Mouse (Mus musculus): ENCODE measurements at regions not wholly inside any gene's neighbourhood (a gene's known extent, or its start where the extent isn't known, plus 50 kb on each side); places are given as distances from the start of the nearest gene placed in this dataset.

DNA sequence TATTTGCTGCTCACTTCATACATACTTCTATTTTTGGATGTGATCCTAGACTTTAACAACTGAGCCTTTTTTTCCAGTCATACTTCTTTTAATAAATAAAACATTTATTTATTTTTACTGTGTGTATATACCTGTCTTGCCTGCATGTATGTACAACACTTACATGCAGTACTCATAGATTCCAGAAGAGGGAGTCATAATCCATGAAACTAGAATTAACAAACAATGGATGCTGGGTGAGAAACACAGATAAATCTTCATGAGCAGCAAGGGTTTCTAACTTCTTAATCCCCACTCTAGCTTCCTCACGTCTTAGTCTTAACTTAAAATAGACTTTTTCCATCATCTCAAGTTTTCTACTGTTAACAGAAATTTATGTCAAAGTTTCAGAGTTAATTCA is 1253.7 kb upstream of the Nr2f1 start:
- DNase-seq = peak in 1 of 2 experiments; percentile 70

DNA sequence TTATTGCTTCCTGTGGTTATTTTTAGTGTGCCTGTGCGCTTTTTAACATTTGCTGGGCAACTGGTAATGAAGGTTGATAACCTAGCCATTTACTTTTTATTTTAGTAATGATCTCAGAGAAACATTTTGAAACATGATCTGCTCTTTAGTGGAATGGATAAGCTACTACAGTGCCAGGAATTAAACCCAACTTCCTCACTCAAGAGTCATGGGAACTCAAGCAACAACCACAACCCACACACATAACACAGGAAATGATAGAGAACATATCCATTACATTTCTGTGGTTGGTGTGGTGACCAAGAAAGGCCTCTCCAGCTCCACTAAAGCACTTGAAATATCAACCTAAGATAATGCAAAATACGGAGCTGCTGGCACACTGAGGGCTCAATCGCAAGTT is 1243.6 kb upstream of the Nr2f1 start:
- DNase-seq = no peak

DNA sequence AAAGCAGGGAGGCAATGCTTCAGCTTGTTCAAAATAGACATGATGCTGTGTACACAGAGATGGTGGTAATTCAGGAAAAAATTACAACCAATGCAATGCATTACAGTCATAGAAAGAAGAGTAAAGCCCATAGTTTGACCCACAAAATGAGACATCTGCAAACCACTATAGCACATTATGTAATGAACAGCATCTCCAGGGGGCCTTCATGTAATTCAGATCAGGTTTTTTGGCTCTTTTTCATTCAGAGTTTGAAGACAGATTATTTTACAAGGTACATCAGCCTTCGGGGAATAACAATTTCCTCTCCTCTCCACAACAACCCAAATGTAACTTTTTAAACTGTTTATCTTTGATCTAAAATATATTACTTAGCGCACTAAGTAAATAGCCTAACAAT is 1243.1 kb upstream of the Nr2f1 start:
- DNase-seq = no peak

DNA sequence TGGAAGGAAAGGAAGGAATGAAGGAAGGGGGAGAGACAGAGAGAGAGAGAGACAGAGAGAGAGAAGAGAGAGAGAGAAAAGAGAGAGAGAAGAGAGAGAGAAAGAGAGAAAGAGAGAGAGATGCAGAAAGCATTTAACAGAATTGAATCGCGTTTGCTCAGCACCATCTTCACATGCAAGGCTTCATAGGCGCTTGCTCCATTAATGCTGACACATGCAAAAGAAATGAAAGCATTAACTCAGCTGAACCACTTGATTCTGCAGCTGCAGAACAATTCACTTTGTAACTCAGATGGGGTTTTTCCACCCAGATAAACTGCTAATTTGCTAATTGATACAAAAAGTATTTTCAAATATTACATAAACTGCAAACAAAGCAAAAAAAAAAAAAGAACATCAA is 1231.9 kb upstream of the Nr2f1 start:
- DNase-seq = no peak

DNA sequence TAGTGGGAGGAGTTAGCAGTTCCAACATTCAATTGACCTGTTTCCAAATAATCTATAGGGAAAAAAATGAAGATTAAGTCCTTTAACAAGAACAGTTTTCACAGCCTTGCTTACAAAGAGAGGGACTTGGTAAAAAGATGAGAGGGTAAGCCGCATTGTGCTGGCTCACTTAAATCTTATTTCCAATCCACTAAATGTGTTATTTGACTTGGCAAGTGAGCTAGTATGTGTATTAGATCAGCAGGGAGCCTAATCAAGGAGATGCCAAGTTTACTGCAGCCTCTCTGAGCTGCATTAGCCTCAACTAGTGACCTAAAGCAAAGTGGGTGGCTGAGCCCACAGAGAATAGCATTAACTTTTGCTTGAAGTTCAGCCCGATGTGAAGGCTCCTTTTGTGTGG is 1231.4 kb upstream of the Nr2f1 start:
- peak; percentile 4 to 6 for DNase-seq

DNA sequence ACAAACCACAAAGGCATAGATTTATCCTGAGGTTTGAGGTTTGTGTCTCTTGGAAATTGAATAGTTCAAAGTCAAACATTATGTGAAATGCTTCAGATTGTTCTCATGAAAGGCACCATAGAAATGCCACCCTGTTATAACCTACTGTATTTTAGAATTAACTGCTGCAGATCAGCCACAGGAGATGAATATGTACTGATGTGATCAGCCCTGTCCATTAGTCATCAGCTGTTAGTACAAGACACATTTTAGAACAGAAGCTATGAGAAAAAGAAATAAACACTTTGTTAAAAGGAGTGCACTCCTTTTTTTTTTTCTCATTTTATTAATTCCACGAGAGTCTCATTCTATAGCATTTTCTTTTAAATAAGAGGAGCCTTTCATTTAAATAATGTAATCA is 1231.0 kb upstream of the Nr2f1 start:
- DNase-seq = no peak

DNA sequence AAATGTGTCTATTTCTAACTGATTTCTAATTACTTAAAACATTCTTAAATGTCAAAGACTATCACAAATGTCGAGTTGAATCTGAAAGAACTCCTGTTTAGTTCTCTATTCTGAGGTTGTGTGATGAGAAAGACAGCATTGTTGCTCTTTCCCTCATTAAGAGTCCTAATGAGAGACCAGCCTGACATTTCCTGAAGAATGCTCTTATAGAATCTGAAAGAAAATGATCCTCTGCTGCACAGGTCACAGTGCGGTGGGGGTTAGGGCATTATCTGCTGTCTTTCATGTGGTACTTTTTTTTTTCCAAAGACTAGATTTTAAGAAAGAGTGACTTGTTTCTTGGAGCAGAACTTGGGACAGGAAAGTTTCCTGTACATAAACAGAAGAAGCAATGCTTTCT is 1218.3 kb upstream of the Nr2f1 start:
- DNase-seq = no peak

DNA sequence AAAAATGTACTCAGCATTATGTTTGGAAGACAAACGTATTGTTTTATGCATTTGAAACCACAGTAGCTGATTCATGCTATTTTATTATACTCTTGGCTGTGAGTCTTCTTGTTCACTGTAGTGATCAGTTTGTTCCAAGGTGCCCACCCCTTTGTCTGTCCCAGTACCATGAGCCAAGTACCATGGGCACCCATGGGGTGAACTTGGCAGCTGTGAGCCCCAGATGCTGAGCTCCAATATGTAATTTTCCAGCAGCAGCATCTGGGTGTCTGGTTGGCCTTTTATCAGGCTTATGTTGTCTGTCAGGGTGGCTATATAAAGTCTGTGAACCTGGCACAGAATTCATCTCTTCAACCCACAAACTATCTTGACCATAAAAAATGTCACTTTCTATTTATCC is 1200.5 kb upstream of the Nr2f1 start:
- DNase-seq = peak; percentile 51 to 71

DNA sequence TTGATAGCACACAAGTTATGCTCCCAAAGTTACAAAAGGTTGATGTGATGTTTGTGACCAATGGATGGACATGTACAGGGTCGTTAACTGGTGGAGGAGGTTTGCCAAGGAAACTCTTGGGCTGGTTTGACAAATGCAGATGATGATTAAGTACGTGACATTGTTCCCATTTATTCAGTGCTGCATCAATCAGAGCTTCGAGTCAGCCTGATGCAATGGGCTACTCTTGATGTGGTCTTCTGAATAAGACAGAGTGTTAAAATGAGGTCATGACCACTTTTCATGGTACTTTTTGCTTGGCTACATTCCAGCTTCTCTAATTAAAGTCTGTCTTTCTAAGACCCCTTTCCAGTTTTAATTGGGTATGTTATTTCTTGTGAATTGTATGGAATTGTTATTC is 1194.4 kb upstream of the Nr2f1 start:
- DNase-seq = peak in 1 of 2 experiments; percentile 2

DNA sequence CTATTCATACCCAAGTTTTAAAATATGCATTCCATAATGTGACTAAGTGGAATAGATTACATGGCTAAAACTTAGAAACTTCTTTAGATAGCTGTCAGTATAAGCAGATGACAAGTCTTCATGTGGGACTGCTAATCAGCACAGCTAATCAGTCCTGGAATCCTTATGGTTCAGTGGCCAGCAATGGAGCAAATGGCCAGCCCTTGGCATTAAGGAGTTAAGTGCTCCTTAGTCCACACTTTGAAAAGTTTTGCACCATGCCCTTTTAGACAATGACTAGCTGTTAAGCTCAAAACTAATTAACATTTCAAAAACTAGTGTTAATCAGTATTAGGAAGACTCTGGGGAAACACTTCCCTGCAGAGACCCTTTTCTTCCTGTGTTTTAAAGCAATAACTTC is 1188.4 kb upstream of the Nr2f1 start:
- DNase-seq = no peak

DNA sequence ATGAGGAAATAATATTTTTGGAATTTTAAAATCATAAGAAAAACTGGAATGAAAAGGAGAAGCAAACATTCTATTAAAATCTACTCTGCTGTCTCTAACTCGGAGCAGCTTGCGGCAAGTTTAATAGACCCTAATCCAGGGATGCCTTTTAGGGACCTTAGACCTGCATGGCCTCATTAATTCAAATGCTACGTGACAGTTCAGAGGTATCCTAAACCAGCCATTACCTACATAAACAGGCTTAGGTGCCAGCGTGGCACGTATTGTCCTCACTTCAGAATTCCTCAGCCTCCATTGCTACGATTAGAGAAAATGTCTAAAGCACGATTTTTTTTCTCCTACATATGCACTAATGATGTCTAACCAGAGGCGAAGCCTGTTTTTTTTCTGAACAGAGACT is 1141.9 kb upstream of the Nr2f1 start:
- no peak for DNase-seq

DNA sequence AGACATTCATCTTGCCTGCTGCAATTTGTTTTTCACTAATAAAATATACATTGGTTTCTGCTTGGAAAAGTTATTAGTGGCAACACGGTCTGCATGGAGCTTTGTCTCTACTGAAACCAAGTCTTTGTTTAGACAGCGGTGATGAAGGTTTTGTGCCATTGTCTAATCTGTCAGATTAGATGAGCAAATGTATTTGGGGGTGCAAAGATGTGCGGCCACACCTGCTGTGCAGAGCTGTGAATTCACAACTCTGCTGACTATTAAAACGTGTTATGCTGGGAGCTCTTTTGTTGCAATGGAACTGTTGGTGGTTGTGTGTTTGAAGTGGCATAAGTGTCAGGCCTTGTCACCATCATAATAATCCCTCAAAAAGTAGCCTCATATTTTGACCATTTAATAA is 1140.9 kb upstream of the Nr2f1 start:
- no peak for DNase-seq

DNA sequence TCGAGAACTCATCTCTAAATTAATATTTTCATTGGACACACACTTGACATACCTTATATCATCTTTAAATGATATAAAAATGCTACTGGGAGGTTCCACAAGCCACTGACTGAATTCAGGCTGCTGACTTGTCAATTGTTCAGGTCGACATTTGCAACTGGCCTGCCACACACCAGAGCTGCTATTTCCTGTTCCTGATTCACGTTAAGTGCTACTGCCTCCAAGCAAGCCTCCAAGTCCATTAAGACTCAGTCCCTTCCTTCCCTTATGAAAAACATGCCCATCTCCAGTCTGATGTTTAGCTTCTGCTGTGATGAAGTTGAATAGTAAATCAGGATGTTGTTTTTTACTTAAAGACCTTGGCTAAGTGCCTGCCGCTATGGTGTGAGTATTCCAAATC is 1140.2 kb upstream of the Nr2f1 start:
- no peak for DNase-seq

DNA sequence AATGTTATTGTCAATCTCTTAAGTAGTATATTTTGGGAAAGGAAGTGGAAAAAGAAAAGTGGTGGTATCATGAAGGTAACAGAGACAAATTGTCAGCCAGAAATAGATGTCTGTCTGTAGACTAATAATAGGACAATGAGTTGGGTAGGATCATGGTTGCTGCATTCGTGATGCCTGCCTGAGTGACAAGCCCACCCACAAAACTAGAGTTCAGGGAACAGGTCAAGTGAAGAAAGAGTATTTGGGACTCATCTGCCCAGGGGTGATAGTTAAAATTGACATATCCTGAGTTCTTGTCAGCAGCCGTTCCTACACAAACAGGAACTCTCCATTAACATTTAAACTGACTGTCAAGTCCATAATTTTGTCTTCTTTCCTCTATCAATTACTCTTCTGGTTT is 1120.6 kb upstream of the Nr2f1 start:
- DNase-seq = no peak

DNA sequence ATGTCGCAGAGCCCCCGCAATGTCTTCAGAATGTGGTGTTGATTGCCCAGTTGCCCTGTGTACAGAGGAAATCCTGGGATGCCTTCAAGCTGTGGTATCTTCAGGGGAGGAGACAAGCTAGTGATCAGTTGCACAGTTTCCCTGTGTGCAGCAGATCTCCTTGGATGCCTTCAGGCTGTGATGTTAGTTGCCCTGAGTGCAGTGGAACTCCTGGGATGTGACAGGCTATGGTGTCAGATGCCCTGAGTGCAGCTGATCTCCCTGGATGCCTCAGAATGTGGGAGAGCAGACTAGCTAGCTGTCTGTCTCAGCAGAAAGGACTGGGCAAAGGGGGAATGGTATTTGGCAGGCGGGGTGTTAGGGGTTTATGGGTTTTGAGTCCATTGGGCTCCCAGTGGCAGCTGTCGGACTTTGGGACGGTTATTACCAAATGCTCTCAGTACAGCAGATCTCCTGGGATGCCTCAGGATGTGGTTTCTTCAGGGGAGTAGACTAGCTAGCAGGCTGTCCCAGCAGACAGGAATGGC is 1110.1 kb upstream of the Nr2f1 start:
- DNase-seq = no peak

DNA sequence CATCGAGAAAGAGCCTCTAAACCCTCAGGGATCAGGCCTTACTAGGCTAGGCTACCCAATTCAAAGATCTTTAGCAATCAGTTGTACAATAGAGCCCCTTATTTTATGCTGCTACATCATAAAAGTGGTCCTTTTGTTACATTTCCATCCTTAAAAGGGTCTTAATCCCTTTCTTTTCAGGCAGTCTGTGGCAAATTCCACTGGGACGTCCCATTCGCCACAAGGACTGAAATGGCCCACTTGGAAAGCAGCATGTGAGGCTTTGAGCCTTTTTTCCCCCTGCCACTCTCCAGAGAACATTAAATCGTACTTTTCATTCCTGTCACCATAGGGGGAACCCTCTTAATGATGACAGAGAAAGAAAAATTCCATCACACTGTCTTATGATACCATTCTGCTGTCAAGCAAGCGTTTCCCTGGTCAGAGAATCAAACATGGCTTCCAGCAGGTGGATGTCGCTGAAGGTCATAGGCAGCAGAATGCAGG is 1097.7 kb upstream of the Nr2f1 start:
- DNase-seq = no peak

DNA sequence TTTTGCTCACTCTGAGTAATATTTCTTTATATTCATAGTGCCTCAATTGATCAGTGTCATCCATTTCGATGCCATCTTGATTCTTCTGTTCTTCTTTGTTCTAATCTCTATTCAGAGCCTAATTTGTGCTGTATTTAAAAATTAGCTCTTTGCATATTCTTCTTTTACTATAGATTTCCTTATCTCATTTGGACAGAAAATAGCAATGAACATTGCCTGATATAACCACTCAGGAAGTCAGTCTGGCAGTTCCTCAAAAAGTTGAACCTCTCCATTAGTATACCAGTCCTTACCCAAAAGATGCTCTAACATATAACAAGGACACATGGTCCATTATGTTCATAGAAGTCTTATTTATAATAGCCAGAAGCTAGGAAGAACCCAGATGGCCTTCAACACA is 1088.5 kb upstream of the Nr2f1 start:
- no peak for DNase-seq

DNA sequence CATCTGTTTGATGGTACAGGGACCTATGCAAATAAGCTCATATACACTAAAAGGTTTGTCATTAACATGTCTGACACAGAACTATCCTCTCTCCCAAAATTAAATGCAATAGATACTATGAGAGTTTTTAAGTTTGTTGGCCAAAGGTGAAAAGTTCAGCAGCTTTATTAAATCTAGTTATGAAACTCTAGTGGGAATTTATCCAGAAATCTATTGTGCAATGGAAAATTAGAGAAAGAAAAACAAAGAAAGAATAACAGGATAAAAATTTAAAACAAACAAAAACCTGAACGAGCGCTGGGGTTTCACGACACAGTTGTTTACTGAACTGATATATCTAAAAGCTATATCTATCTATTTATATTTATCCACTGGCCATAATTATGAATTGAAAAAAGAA is 1086.6 kb upstream of the Nr2f1 start:
- no peak for DNase-seq

DNA sequence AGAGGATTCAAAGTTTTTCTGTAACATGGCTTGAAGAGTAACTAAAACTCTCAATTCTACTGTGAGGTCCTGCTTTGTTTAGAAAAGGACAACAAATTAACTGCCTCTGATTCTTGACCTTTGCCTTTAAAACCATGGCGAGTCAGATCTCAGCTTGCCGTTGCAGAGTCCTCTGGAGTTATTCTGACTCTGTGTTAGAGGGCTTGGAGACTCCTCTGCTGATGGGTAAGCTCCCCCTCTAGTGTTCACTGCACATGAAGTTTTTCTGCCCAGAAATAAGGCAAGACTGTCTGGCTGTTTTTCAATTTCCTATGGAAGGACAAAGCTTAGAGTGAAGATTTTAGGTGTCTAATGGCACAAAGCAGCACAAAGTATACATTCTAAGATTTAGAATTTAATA is 1085.9 kb upstream of the Nr2f1 start:
- peak; percentile 15 to 26 for DNase-seq

DNA sequence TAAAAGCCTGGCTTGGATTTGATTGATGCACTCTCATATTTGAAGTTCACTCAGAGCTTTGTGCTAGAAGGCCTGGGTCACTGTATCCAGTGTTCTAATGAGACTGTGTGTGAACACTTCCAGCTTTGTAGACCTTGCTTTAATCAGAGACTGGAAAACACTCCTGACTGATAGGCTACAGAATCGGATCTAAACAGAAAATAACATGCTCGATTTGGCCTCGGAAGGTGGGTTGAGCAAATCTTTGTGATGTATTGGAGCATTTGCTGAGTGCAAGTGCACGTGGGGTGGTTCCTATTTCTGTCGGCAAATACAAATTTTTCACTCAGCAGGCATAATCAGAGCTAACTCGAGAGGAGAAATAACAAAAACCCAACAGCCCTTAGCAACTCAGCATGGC is 1078.2 kb upstream of the Nr2f1 start:
- peak; percentile 2 to 4 for DNase-seq

DNA sequence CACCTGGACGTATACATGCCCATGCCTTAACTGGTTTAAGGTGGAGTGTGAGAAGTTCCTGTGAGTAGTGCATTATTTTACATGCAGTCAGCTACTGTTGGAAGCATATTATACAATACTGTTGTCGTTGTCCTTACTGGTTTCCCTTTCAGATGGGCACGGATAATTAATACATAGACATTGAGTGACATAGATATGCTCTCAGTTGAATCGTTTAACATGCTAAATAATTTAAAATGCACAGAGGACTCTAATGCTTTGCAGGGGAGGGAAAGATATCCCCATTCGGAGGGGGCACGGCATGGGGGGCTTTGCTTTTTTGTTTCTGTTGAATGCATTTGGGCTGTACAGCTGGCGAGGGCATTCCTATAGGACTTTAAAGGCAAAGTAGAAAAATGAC is 1077.8 kb upstream of the Nr2f1 start:
- DNase-seq = no peak

DNA sequence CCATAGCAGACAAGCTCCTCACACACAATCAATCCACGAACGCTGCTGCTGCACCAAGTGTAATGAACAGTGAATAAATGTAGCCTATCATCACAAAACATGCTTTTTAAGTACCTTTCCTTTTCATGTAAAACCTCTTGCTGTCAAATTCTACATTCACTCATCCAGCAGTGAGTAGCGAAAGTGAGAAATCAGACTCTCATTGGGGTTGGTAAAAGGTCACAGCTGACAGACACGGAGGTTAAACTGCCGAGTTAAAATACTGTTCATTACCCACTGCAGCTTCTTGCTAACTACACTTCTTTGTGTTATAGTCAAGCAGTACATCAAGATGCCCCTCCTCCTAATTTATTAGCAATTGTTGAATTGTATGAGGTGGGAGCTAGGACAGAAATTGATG is 1055.8 kb upstream of the Nr2f1 start:
- DNase-seq = no peak

DNA sequence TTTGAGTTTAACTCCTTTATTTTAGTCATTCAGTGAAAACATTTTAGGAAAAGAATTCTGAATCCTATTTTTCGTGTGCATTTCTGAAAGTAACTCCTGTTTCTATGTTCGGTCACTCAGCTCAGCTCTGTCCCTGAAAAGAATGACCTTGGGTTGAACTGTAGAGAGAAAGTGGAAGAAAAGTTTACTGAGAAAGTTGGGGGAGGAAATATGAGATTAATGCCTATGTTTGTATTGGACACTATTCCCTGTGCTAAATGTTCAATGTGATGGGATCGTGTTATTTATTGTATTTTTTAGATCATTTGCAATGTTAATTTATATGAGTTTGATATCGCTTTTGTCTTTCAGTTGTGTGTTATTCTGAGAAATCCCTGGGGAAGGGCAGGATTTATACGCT is 1052.8 kb upstream of the Nr2f1 start:
- no peak for DNase-seq

DNA sequence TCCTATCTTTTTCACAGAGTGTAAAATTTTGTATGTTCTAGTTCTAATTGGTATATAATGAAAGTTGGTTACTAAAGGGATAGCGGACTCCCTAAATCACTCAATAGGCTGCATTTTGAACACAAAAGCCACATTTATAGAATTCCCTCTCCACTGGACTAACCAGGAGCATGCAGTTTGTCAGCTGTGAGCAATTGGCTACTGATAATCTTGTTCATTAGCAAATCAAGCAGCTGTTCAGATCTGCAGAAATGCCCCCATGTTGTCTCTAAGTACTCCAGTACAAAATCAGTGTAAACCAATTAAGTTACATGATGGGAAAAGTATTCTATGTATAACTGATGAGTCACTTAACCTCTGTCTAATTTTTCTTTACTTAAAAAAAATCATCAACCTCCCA is 1051.7 kb upstream of the Nr2f1 start:
- DNase-seq = no peak
